Mouse (Mus musculus): ENCODE measurements at regions not wholly inside any gene's neighbourhood (a gene's known extent, or its start where the extent isn't known, plus 50 kb on each side); places are given as distances from the start of the nearest gene placed in this dataset.

DNA sequence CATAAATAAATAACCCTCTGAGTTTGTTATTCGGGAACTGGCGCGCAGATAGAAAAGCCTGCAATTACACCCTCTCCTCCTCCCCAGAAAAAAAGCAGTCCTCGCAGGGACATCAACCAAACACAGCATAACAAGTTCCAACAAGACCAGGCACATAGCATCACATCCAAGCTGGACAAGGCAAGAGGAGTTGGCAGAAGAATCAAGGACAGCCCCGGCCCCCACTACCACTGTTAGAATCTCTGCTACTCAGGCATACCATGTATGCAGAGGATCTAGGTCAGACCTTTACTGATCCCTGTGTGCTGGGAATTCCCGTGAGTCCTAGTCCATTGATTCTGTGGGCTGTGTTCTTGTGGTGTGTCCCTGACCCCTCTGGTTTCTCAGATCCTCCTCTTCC is 52.8 kb upstream of the Cd55 start:
- TF ChIP-seq POLR2A (IDR thresholded peaks at IDR 0.05; ENCODE audit: control insufficient read depth in 1 of 2, insufficient read depth in 1 of 2, low read depth in 1 of 2, low read length in 2 of 2, poor library complexity in 1 of 2) = no peak
- TF ChIP-seq POLR2AphosphoS2 (IDR thresholded peaks at IDR 0.05; ENCODE audit: low read length) = no peak
- TF ChIP-seq ZMIZ1 (IDR thresholded peaks at IDR 0.05; ENCODE audit: low read depth, low read length) = no peak
- TF ChIP-seq USF2 (IDR thresholded peaks at IDR 0.05; ENCODE audit: borderline replicate concordance in 1 of 2, insufficient read depth in 1 of 2, low read depth in 1 of 2, low read length in 2 of 2) = no peak
- TF ChIP-seq USF1 (IDR thresholded peaks at IDR 0.05; ENCODE audit: low read depth, low read length) = no peak

All from MEL (cell line).